Mouse (Mus musculus): ENCODE results near the gene Gm26602.
A peak's percentile ranks its signal among the peaks of the same experiment; 100 is the strongest.

DNA sequence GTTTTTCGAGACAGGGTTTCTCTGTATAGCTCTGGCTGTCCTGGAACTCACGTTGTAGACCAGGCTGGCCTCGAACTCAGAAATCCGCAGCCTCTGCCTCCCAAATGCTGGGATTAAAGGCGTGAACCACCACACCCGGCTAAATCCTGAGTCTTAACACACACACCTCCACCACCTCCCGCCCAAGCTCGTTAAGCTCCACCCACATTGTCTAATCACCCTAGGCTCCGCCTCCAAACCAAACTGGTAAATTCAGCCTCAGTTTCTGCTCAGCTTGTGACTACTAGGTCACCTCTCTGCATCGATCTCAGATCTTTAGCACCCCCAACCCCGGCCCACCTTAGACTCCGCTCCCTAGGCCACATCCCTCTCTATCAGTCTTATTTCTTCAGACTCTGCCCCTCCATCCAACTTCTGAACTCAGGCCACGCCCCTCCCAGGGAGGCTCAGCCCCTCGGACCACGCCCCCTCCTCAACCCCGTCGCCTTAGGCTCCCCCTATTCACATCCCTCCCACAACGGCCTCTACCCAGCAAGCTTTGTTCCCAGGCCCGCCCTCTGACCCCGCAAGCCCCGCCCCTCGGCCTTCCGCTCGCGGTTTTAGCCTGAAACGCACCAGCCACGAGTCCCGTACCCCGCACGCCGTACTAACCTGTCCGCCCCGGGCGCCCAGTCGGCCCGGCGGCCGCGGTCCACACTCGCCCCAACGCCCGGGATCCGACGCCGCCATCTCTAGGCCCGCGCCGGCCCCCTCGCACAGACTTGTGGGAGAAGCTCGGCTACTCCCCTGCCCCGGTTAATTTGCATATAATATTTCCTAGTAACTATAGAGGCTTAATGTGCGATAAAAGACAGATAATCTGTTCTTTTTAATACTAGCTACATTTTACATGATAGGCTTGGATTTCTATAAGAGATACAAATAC, 2.2 kb upstream of the Gm26602 start, which contains the start of gene Med16:
- TF ChIP-seq CTCF (IDR thresholded peaks at IDR 0.05; ENCODE audit: borderline replicate concordance, extremely low read depth, insufficient read depth, insufficient read length) = no peak
- TF ChIP-seq POLR2A (IDR thresholded peaks at IDR 0.05; ENCODE audit: borderline replicate concordance, extremely low read depth, insufficient read depth, insufficient read length, poor library complexity, severe bottlenecking) = peak; percentile 85

All from brain, embryonic 14.5 days (tissue).